In genomic region chr8:94641183-94641582, GRCm38 (mm10) we compare ENCODE assay signal across 28 mouse cellular contexts. TPM values are rescaled to one million over a fixed set of nuclear protein-coding genes. Genes with fewer than 3 reads are reported as not detected.
DNase-seq lines count a peak whose midpoint lies in the region; ATAC-seq and TF ChIP-seq lines count a peak whose summit lies in the region.
"Had no signal": no experiment of that assay in that cellular context is flagged by ENCODE, and none has a peak within 500 bp of the region (broad histone marks: within the 10 kb centered on the region; RNA-seq: fewer than 3 reads in every experiment).

No protein-coding gene starts in this region.

- peak; percentile 4 for DNase-seq in gastrocnemius, adult 18-20 months (ENCODE audit: low spot score)
- DNase-seq in gastrocnemius, postnatal 36 days, result no peak
- peak; percentile 31 for DNase-seq in adrenal gland, postnatal 14 days
- no peak for DNase-seq in forebrain, embryonic 11.5 days (ENCODE audit: low spot score)
- DNase-seq in right cerebral cortex, postnatal 14 days, result no peak
- DNase-seq in layer of hippocampus, adult 2 months (ENCODE audit: low spot score in 2 of 2), result no peak
- DNase-seq: B cell, adult 2 months; cerebellum, adult 11-12 months; cerebellum, adult 8-10 months; cerebellum, postnatal 10 days; forebrain, postnatal 0 days; gastrocnemius, postnatal 25 days; heart, adult 2 months; heart, postnatal 14 days; heart, postnatal 4 days had no signal

- H3K4me3 ChIP-seq in forebrain, embryonic 11.5 days (ENCODE audit: low read depth, low read length), result no peak overlapping the region
- H3K4me3 ChIP-seq in layer of hippocampus, adult 2 months, result no peak overlapping the region
- H3K4me3 ChIP-seq: forebrain, embryonic 10.5 days; heart, adult 2 months; heart, embryonic 10.5 days; heart, embryonic 13.5 days had no signal

- no peaks in the 10 kb centered on the region for H3K27me3 ChIP-seq in forebrain, embryonic 11.5 days (ENCODE audit: control insufficient read depth, insufficient read depth, low read length)
- H3K27me3 ChIP-seq: CH12.LX; heart, embryonic 13.5 days; Patski had no signal

- H3K9ac ChIP-seq in forebrain, embryonic 11.5 days (ENCODE audit: low read length), result no peak overlapping the region
- H3K9ac ChIP-seq: forebrain, postnatal 0 days; heart, embryonic 13.5 days; hindbrain, embryonic 14.5 days had no signal

- 92% methylated on average over 2 of the region's 2 CpGs for WGBS in forebrain, embryonic 11.5 days

- no peak overlapping the region for H3K27ac ChIP-seq in forebrain, embryonic 11.5 days (ENCODE audit: low read depth, low read length)
- no peak overlapping the region for H3K27ac ChIP-seq in layer of hippocampus, adult 2 months
- H3K27ac ChIP-seq: forebrain, embryonic 10.5 days; heart, adult 2 months; heart, embryonic 10.5 days; heart, embryonic 13.5 days; hindbrain, embryonic 14.5 days; hindbrain, postnatal 0 days had no signal

- H3K9me3 ChIP-seq in forebrain, embryonic 11.5 days (ENCODE audit: control insufficient read depth, low read length), result no peaks in the 10 kb centered on the region
- H3K9me3 ChIP-seq: forebrain, embryonic 10.5 days; G1E; heart, embryonic 10.5 days; heart, embryonic 13.5 days had no signal

- ATAC-seq in megakaryocyte progenitor cell, adult 5-6 weeks (replicated peaks; ENCODE audit: poor library complexity), result peak; percentile 50
- ATAC-seq in forebrain, embryonic 11.5 days (replicated peaks; ENCODE audit: low FRiP score), result no peak
- ATAC-seq: forebrain, embryonic 14.5 days; forebrain, postnatal 0 days; hindbrain, postnatal 0 days; inflammation-experienced regulatory T-cells, adult 6 months; intestine, embryonic 16.5 days; Patski had no signal

- intact Hi-C loops in gastrocnemius, postnatal 36 days (cut with DNase I), result no loop called here

- H3K4me1 ChIP-seq in forebrain, embryonic 11.5 days (replicated peaks; ENCODE audit: control insufficient read depth, insufficient read depth, low read length), result no peaks in the 10 kb centered on the region
- H3K4me1 ChIP-seq: forebrain, embryonic 10.5 days; heart, embryonic 10.5 days; heart, embryonic 13.5 days had no signal

- no peak overlapping the region for H3K4me2 ChIP-seq in forebrain, embryonic 11.5 days (ENCODE audit: low read depth, low read length, severe bottlenecking)
- H3K4me2 ChIP-seq: heart, embryonic 13.5 days; hindbrain, embryonic 14.5 days had no signal

- TF ChIP-seq CTCF in layer of hippocampus, adult 2 months (conservative IDR thresholded peaks at IDR 0.05), result no peak

- peaks cover 3% of the 10 kb centered on the region; the same call in 1 of the 2 replicates for H3K36me3 ChIP-seq in forebrain, embryonic 11.5 days (ENCODE audit: control insufficient read depth, insufficient read depth, low read length)

RNA-seq across cellular contexts. Expression of gene Arl2bp, which starts 25.2 kb away (rescaled TPM):
- total RNA-seq in gastrocnemius, adult 18-20 months (2021), result 10 to 100 TPM; 50.4 to 54.9 TPM
- 10 to 100 TPM; 53.8 to 67.4 TPM for total RNA-seq in gastrocnemius, postnatal 36 days (2021)
- 60.1 and 71.0 TPM in 2 replicates for total RNA-seq in adrenal gland, postnatal 14 days (2021)
- total RNA-seq in megakaryocyte progenitor cell, adult 5-6 weeks (2015), result 21.1 and 26.4 TPM in 2 replicates
- 73.3 and 75.1 TPM in 2 replicates for total RNA-seq in megakaryocyte progenitor cell, adult 5-6 weeks (2017)
- polyA plus RNA-seq in forebrain, embryonic 11.5 days (2014; fragmentation: Nextera tagmentation; extraction: Ambion mirVana), result 82.3 and 89.1 TPM in 2 replicates
- total RNA-seq in layer of hippocampus, adult 2 months (2021), result 100 to 1,000 TPM; 145 to 147 TPM

RNA-seq across cellular contexts. Expression of gene Fam192a, which starts 39.4 kb away (rescaled TPM):
- 10 to 100 TPM; 18.0 to 22.8 TPM for total RNA-seq in gastrocnemius, adult 18-20 months (2021)
- 10 to 100 TPM; 16.2 to 20.1 TPM for total RNA-seq in gastrocnemius, postnatal 36 days (2021)
- total RNA-seq in adrenal gland, postnatal 14 days (2021), result 42.3 and 45.9 TPM in 2 replicates
- total RNA-seq in megakaryocyte progenitor cell, adult 5-6 weeks (2015), result 35.3 and 40.4 TPM in 2 replicates
- total RNA-seq in megakaryocyte progenitor cell, adult 5-6 weeks (2017), result 102 and 135 TPM in 2 replicates
- 102 and 108 TPM in 2 replicates for polyA plus RNA-seq in forebrain, embryonic 11.5 days (2014; fragmentation: Nextera tagmentation; extraction: Ambion mirVana)
- total RNA-seq in layer of hippocampus, adult 2 months (2021), result 10 to 100 TPM; 38.6 to 45.6 TPM

RNA-seq across cellular contexts. Expression of gene Rspry1, which starts 39.4 kb away (rescaled TPM):
- total RNA-seq in gastrocnemius, adult 18-20 months (2021), result 1 to 10 TPM; 7.9 TPM
- total RNA-seq in gastrocnemius, postnatal 36 days (2021), result 1 to 10 TPM; 7.3 to 9.3 TPM
- total RNA-seq in adrenal gland, postnatal 14 days (2021), result 20.5 and 21.7 TPM in 2 replicates
- 39.4 and 41.1 TPM in 2 replicates for total RNA-seq in megakaryocyte progenitor cell, adult 5-6 weeks (2015)
- total RNA-seq in megakaryocyte progenitor cell, adult 5-6 weeks (2017), result 31.6 and 35.4 TPM in 2 replicates
- polyA plus RNA-seq in forebrain, embryonic 11.5 days (2014; fragmentation: Nextera tagmentation; extraction: Ambion mirVana), result 53.4 and 55.2 TPM in 2 replicates
- 10 to 100 TPM; 25.8 to 26.1 TPM for total RNA-seq in layer of hippocampus, adult 2 months (2021)

RNA-seq across cellular contexts. Expression of gene Pllp, which starts 54.9 kb away (rescaled TPM):
- 1 to 10 TPM; 1.3 to 2.0 TPM for total RNA-seq in gastrocnemius, adult 18-20 months (2021)
- 1 to 10 TPM in 1 of 2 experiments, under 1 TPM in 1; 0.51 to 3.4 TPM for total RNA-seq in gastrocnemius, postnatal 36 days (2021)
- total RNA-seq in adrenal gland, postnatal 14 days (2021), result 0.86 and 1.6 TPM in 2 replicates
- total RNA-seq in megakaryocyte progenitor cell, adult 5-6 weeks (2015), result not detected in 2 replicates
- total RNA-seq in megakaryocyte progenitor cell, adult 5-6 weeks (2017), result not detected in 2 replicates
- 0.60 and 0.96 TPM in 2 replicates for polyA plus RNA-seq in forebrain, embryonic 11.5 days (2014; fragmentation: Nextera tagmentation; extraction: Ambion mirVana)
- 10 to 100 TPM; 37.5 to 39.8 TPM for total RNA-seq in layer of hippocampus, adult 2 months (2021)
- total RNA-seq: granulocyte monocyte progenitor cell, adult 5-6 weeks had no signal
- polyA plus RNA-seq: G1E had no signal

Comparison
In these comparisons a context has a peak if more than half of its experiments do, and no peak if none do; other contexts are left out.
1. DNase-seq: peak in gastrocnemius, adult 18-20 months (single experiment) and adrenal gland, postnatal 14 days (single experiment); none in gastrocnemius, postnatal 36 days (0 of 2), forebrain, embryonic 11.5 days (single experiment), right cerebral cortex, postnatal 14 days (single experiment) and layer of hippocampus, adult 2 months (0 of 2).